Mouse (Mus musculus) hematopoietic stem cell, adult 5-6 weeks (primary cell): ENCODE results near the gene Gm7980. TPM values are rescaled to one million over a fixed set of nuclear protein-coding genes. Genes with fewer than 3 reads are reported as not detected.
"Not testable (repeated sequence)": the region's sequence is repeated elsewhere in the genome, so short reads cannot be mapped to it uniquely, and the experiment has no call there.

Source experiments
- ATAC-seq, 2 experiments: fragments of 125-278 bp in 1 of 2; replicated peaks in 1 of 2; 2 replicates each; pipeline ENCODE4 v1.8.0; 2016 to 2017; ENCODE audit warnings: inconsistent platforms in 2 of 2, mild to moderate bottlenecking in 2 of 2, moderate number of reproducible peaks in 2 of 2, low read depth in 1 of 2, moderate TSS enrichment in 1 of 2; ENCODE audit not compliant: low FRiP score in 2 of 2, poor library complexity in 2 of 2, severe bottlenecking in 2 of 2, insufficient read depth in 1 of 2, low TSS enrichment in 1 of 2
- total RNA-seq: library from RNA; stranded (forward); fragments of 172-1452, 232-1000 nt; gene quantifications from 2 replicates; pipeline ENCODE4 v1.2.3, GENCODE M21; 2017

The Gm7980 gene
- total RNA-seq = not detected in 2 replicates

DNA sequence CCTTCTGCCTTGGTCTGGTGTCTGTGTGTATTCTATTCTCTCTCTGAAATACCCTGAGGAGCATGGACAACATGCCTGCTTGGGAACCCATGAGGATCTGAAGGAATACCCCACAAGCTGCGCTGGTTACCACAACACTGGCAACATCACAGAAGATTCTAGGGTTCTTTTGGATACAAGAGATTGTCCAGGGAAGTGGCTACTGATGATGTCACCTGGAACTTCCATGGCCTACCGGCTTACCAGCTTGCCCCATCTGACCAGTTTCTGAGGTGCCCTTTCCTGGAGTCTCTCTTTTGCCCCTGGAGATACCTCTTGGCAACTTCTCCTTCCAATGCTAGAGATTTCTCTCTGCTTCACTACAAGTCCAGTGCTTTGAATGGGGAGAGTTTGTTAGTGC is at the start of gene Gm7980:
TSS of gene Gm7980 (minus strand) at position 101 of the 400 bp plus-strand sequence.
- not testable (repeated sequence) for ATAC-seq

DNA sequence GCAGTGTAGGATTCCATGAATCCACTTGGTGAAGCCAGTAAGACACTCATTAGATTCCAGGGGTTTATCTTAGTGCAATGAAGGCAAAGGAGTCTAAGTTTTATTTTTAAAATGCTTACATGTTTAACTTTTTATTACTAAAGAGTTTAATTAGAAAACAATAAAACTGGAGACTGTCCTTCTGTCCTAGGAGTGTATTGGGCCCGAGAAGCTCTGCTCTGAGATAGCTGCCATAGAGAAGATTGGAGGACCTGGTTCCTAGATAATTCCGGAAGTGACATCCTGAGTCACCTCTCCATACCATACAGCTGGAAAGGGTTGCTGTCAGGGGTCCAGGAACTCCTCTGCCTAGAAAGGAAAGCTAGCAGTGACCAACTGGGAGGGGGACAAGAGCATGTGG is 36.6 kb upstream of the Gm7980 start, which contains the start of gene 1700024B05Rik:
TSS of gene 1700024B05Rik (plus strand) at position 301 of the 400 bp plus-strand sequence.
- not testable (repeated sequence) for ATAC-seq

- not testable (repeated sequence) for ATAC-seq
Observed at GRCm38 (mm10) chr14:41924649-41925048, 17.6 kb upstream of the Gm7980 start, which contains the start of gene 1700049E17Rik1. 1700049E17Rik1 (plus strand) TSS chr14:41924949.

Other genes with a start within 250 kb of the Gm7980 start
- not detected in 2 replicates for gene Gm8068, start 205.4 kb downstream of the Gm7980 start, total RNA-seq
- gene Gm7929, start 156.7 kb downstream of the Gm7980 start, total RNA-seq = not detected in 2 replicates
- not detected in 2 replicates for gene Gm47189, start 134.8 kb downstream of the Gm7980 start, total RNA-seq
- not detected in 2 replicates for gene 1700049E17Rik1, start 17.7 kb upstream of the Gm7980 start, total RNA-seq
- not detected in 2 replicates for gene 1700024B05Rik, start 36.7 kb upstream of the Gm7980 start, total RNA-seq
- not detected in 2 replicates for gene Gm6401, start 60.6 kb upstream of the Gm7980 start, total RNA-seq
- gene Gm3543, start 76.0 kb upstream of the Gm7980 start, total RNA-seq = not detected in 2 replicates
- not detected in 2 replicates for gene Gm7951, start 210.1 kb upstream of the Gm7980 start, total RNA-seq